Mouse (Mus musculus) layer of hippocampus, postnatal 10 days (tissue): ENCODE measurements at regions not wholly inside any gene's neighbourhood (a gene's known extent, or its start where the extent isn't known, plus 50 kb on each side); places are given as distances from the start of the nearest gene placed in this dataset.
"Not testable (repeated sequence)": the region's sequence is repeated elsewhere in the genome, so short reads cannot be mapped to it uniquely, and the experiment has no call there.

ENCODE experiments used
- DNase-seq, 2 experiments: peaks; one replicate each; pipeline ENCODE4 v3.0.0; 2021; ENCODE audit warnings: low spot score in 2 of 2

- no peak for DNase-seq
Measured at GRCm38 (mm10) chr5:59831836-59832235, 1976.8 kb upstream of the G6pd2 start.

- DNase-seq, result no peak
Measured at GRCm38 (mm10) chr5:59845745-59846144, 1962.9 kb upstream of the G6pd2 start.

GRCm38 (mm10) chr5:59847643-59848042, 1961.0 kb upstream of the G6pd2 start:
- no peak for DNase-seq

GRCm38 (mm10) chr5:59893952-59894724, 1914.5 kb upstream of the G6pd2 start:
- no peak for DNase-seq

GRCm38 (mm10) chr5:59921910-59922309, 1886.7 kb upstream of the G6pd2 start:
- DNase-seq, result no peak

- no peak for DNase-seq
Measured at GRCm38 (mm10) chr5:59940861-59941260, 1867.8 kb upstream of the G6pd2 start.

- DNase-seq, result no peak
Measured at GRCm38 (mm10) chr5:59945761-59946160, 1862.9 kb upstream of the G6pd2 start.

GRCm38 (mm10) chr5:59947831-59948568, 1860.6 kb upstream of the G6pd2 start:
- DNase-seq, result no peak

GRCm38 (mm10) chr5:59956240-59956639, 1852.4 kb upstream of the G6pd2 start:
- not testable (repeated sequence) for DNase-seq

GRCm38 (mm10) chr5:59996698-59997097, 1811.9 kb upstream of the G6pd2 start:
- peak; percentile 41 to 49 for DNase-seq

GRCm38 (mm10) chr5:60042603-60043175, 1765.9 kb upstream of the G6pd2 start:
- not testable (repeated sequence) for DNase-seq

- no peak for DNase-seq
Measured at GRCm38 (mm10) chr5:60049053-60049452, 1759.6 kb upstream of the G6pd2 start.

- no peak for DNase-seq
Measured at GRCm38 (mm10) chr5:60061178-60061577, 1747.4 kb upstream of the G6pd2 start.
